Mouse (Mus musculus): Measurements from ENCODE around the gene Gnat2. TPM values are rescaled to one million over a fixed set of nuclear protein-coding genes. Genes with fewer than 3 reads are reported as not detected.

Gnat2 gene
- total and polyA plus RNA-seq, 3 experiments, result 2.0 to 10.2 (median 2.4) TPM

DNA sequence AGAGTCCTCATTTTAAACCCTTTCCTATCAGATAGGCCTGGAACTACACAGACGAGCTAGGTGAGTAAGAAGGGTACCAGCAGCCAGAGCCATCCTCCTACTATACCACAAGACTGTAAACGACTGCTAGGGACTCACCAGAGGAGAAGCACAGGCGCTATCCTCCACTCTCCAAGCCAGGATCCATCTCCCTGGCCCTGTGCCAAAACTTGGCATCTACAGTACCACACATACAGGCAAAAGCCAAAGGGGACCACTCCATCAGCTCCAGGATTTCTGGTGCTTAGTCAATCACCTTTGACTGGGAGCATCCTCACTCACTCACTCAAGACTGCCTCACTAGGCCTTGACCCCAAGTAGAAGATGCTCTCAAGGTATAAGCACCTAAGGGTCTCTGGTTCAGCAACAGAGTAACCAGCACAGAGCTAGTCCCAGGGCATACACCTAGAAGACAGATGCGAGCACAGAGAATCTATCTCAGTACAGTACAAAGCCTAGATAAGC is 8.6 kb upstream of the Gnat2 start:
- peaks cover 2% of the 10 kb centered on the region; the same call in 1 of the 2 replicates for H3K27me3 ChIP-seq (ENCODE audit: insufficient read depth, low read length)
- peak overlapping the region; percentile 95 for H3K4me3 ChIP-seq (ENCODE audit: low read depth, low read length)
- H3K4me1 ChIP-seq (ENCODE audit: insufficient read depth, low read depth, low read length), result peaks cover 78% of the 10 kb centered on the region
- DNase-seq (ENCODE audit: low spot score), result no peak
- H3K9me3 ChIP-seq (replicated peaks), result no peaks in the 10 kb centered on the region
- TF ChIP-seq GATA1 (IDR thresholded peaks at IDR 0.05; ENCODE audit: borderline replicate concordance, low read length) (no peak), GATA2 (IDR thresholded peaks at IDR 0.05; ENCODE audit: borderline replicate concordance, low read depth, low read length) (no peak), POLR2AphosphoS5 (IDR thresholded peaks at IDR 0.05; ENCODE audit: insufficient replicate concordance, low read depth, low read length) (no peak), CTCF (IDR thresholded peaks at IDR 0.05; ENCODE audit: low read depth, low read length) (no peak)
- ATAC-seq (ENCODE audit: extremely low read depth, insufficient number of reproducible peaks, low FRiP score, poor library complexity, severe bottlenecking), result no peak
- H3K36me3 ChIP-seq (replicated peaks), result peaks cover 68% of the 10 kb centered on the region

DNA sequence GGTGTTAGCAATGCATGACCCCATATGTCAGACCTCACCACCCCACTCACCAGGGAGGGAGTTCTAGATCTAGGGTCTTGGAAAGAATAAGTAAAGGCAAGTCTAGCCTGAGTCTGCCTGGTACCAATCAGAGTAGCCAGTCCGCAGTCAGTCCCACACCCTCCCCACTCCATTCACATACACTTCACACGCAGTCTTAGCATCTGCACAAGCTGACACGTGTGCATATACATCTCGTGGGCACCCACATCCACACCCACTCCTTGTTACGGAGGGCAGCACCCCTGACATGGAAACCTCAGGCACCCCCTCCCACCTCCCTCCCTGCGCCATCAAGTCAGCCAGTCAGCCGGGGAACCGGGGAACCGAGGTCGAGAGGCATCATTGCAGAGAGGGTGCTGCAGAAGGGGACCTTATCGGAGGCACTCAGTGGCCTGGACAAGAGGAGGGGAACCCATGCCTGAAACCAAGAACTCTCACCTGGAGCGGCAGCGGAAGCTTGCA is 7.8 kb upstream of the Gnat2 start:
- Histone ChIP-seq H3K4me3 (ENCODE audit: low read depth, low read length) (peak overlapping the region; percentile 95), H3K27me3 (ENCODE audit: insufficient read depth, low read length) (no peaks in the 10 kb centered on the region), H3K4me1 (ENCODE audit: insufficient read depth, low read depth, low read length) (peaks cover 78% of the 10 kb centered on the region), H3K9me3 (replicated peaks) (no peaks in the 10 kb centered on the region), H3K36me3 (replicated peaks) (peaks cover 68% of the 10 kb centered on the region)
- no peak for DNase-seq (ENCODE audit: low spot score)
- ATAC-seq (ENCODE audit: extremely low read depth, insufficient number of reproducible peaks, low FRiP score, poor library complexity, severe bottlenecking), result no peak
- TF ChIP-seq GATA2 (IDR thresholded peaks at IDR 0.05; ENCODE audit: borderline replicate concordance, low read depth, low read length) (no peak), TAL1 (conservative IDR thresholded peaks at IDR 0.05; ENCODE audit: low read depth, low read length) (no peak), POLR2AphosphoS5 (IDR thresholded peaks at IDR 0.05; ENCODE audit: insufficient replicate concordance, low read depth, low read length) (no peak), CTCF (IDR thresholded peaks at IDR 0.05; ENCODE audit: low read depth, low read length) (no peak)

- Histone ChIP-seq H3K36me3 (replicated peaks) (peaks cover 68% of the 10 kb centered on the region), H3K4me3 (ENCODE audit: low read depth, low read length) (peak overlapping the region; percentile 95), H3K27me3 (ENCODE audit: insufficient read depth, low read length) (no peaks in the 10 kb centered on the region), H3K4me1 (ENCODE audit: insufficient read depth, low read depth, low read length) (peaks cover 79% of the 10 kb centered on the region), H3K9me3 (replicated peaks) (no peaks in the 10 kb centered on the region)
- TF ChIP-seq GATA1 (IDR thresholded peaks at IDR 0.05; ENCODE audit: borderline replicate concordance, low read length) (no peak), CTCF (IDR thresholded peaks at IDR 0.05; ENCODE audit: low read depth, low read length) (no peak), GATA2 (IDR thresholded peaks at IDR 0.05; ENCODE audit: borderline replicate concordance, low read depth, low read length) (no peak), POLR2AphosphoS5 (IDR thresholded peaks at IDR 0.05; ENCODE audit: insufficient replicate concordance, low read depth, low read length) (no peak), TAL1 (conservative IDR thresholded peaks at IDR 0.05; ENCODE audit: low read depth, low read length) (no peak)
- ATAC-seq (ENCODE audit: extremely low read depth, insufficient number of reproducible peaks, low FRiP score, poor library complexity, severe bottlenecking) (peak; percentile 81), DNase-seq (ENCODE audit: low spot score) (peak; percentile 79)
Measured at GRCm38 (mm10) chr3:108085281-108085720, 7.3 kb upstream of the Gnat2 start.

DNA sequence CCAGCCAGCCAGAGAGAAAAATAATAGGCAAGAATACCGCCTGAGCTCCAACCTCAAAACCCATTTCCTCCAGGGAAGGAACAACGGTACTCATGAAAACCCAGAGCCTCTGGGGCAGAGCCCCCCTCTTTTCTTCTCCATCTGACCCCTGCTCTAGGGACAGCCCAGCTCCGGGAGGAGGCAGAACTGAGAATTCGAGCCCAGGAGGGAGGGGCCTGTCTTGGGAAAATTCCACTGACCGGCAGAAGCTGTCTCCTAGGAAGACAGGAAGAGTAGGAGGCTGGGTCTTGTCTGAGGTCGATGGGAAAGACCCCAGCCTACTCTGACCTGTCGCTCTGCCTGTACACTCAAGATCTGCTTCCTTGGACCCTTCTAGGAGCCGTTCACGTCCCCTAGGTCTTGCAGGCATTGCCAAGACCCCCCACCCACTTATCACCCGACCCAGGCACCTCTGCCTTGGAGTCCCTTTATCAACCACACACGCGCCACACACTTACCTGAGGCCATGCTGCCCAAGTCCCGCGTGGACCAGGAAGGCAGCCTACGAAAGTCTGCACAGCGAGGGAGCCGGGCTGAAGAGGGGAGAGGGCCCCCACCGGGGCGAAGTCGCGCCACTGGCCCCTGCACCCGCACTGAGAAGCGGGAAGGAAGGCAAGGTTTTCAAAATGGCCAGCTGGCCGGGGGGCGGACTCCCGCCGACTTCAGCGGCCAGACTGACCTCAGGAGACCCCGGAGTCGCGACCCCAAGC is 6.7 kb upstream of the Gnat2 start:
- H3K27me3 ChIP-seq (ENCODE audit: insufficient read depth, low read length), result no peaks in the 10 kb centered on the region
- H3K4me3 ChIP-seq (ENCODE audit: low read depth, low read length), result peak overlapping the region; percentile 95
- peaks cover 68% of the 10 kb centered on the region for H3K36me3 ChIP-seq (replicated peaks)
- no peak for DNase-seq (ENCODE audit: low spot score)
- ATAC-seq (ENCODE audit: extremely low read depth, insufficient number of reproducible peaks, low FRiP score, poor library complexity, severe bottlenecking), result no peak
- TF ChIP-seq CTCF (IDR thresholded peaks at IDR 0.05; ENCODE audit: low read depth, low read length) (no peak), GATA2 (IDR thresholded peaks at IDR 0.05; ENCODE audit: borderline replicate concordance, low read depth, low read length) (no peak), POLR2AphosphoS5 (IDR thresholded peaks at IDR 0.05; ENCODE audit: insufficient replicate concordance, low read depth, low read length) (no peak), GATA1 (IDR thresholded peaks at IDR 0.05; ENCODE audit: borderline replicate concordance, low read length) (no peak), TAL1 (conservative IDR thresholded peaks at IDR 0.05; ENCODE audit: low read depth, low read length) (no peak)
- H3K4me1 ChIP-seq (ENCODE audit: insufficient read depth, low read depth, low read length), result peaks cover 75% of the 10 kb centered on the region
- H3K9me3 ChIP-seq (replicated peaks), result no peaks in the 10 kb centered on the region

DNA sequence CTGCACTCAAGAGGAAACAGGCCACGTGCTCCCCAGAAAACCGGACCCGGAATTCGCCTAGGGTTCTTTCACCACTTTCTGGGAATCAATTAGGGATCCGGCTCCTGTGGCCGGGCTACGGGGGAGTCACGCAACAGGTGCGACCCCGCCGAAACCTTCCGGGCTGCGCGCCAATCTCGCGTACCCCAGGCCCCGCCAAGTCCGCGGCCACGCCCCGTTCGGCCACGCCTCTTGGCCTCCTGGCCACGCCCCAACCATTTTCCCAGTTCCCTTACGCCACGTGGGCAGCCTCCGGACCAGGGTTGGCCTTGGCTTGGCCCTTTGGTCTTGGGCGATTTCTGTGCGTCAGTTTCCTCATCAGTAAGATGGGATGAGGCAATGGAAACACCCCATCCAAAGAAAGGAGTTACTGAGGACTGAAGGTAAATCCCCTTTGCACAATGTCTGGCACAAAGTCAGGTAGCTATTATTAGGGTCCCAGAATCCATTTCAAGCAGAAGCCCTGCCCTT is 6.1 kb upstream of the Gnat2 start, which contains the start of gene Ampd2:
Gene Ampd2, minus strand, starts transcription at position 182 of the 510 bp plus-strand sequence.
- no peaks in the 10 kb centered on the region for H3K27me3 ChIP-seq (ENCODE audit: insufficient read depth, low read length)
- ATAC-seq (ENCODE audit: extremely low read depth, insufficient number of reproducible peaks, low FRiP score, poor library complexity, severe bottlenecking) (peak; percentile 30; the same call in 1 of the 2 replicates), DNase-seq (ENCODE audit: low spot score) (peak; percentile 75)
- H3K9me3 ChIP-seq (replicated peaks), result no peaks in the 10 kb centered on the region
- peaks cover 62% of the 10 kb centered on the region for H3K36me3 ChIP-seq (replicated peaks)
- H3K4me1 ChIP-seq (ENCODE audit: insufficient read depth, low read depth, low read length), result peaks cover 69% of the 10 kb centered on the region
- H3K4me3 ChIP-seq (ENCODE audit: low read depth, low read length), result peak within 1 kb of the TSS; percentile 95
- TF ChIP-seq TAL1 (conservative IDR thresholded peaks at IDR 0.05; ENCODE audit: low read depth, low read length), result no peak
- no peak for TF ChIP-seq GATA1 (IDR thresholded peaks at IDR 0.05; ENCODE audit: borderline replicate concordance, low read length)
- no peak for TF ChIP-seq POLR2AphosphoS5 (IDR thresholded peaks at IDR 0.05; ENCODE audit: insufficient replicate concordance, low read depth, low read length)
- TF ChIP-seq GATA2 (IDR thresholded peaks at IDR 0.05; ENCODE audit: borderline replicate concordance, low read depth, low read length), result no peak
- no peak for TF ChIP-seq CTCF (IDR thresholded peaks at IDR 0.05; ENCODE audit: low read depth, low read length)

- peaks cover 67% of the 10 kb centered on the region for H3K4me1 ChIP-seq (ENCODE audit: insufficient read depth, low read depth, low read length)
- ATAC-seq (ENCODE audit: extremely low read depth, insufficient number of reproducible peaks, low FRiP score, poor library complexity, severe bottlenecking) (no peak), DNase-seq (ENCODE audit: low spot score) (no peak)
- peak overlapping the region; percentile 95 for H3K4me3 ChIP-seq (ENCODE audit: low read depth, low read length)
- TF ChIP-seq GATA2 (IDR thresholded peaks at IDR 0.05; ENCODE audit: borderline replicate concordance, low read depth, low read length) (no peak), CTCF (IDR thresholded peaks at IDR 0.05; ENCODE audit: low read depth, low read length) (no peak), TAL1 (conservative IDR thresholded peaks at IDR 0.05; ENCODE audit: low read depth, low read length) (no peak), GATA1 (IDR thresholded peaks at IDR 0.05; ENCODE audit: borderline replicate concordance, low read length) (no peak), POLR2AphosphoS5 (IDR thresholded peaks at IDR 0.05; ENCODE audit: insufficient replicate concordance, low read depth, low read length) (no peak)
- H3K9me3 ChIP-seq (replicated peaks), result no peaks in the 10 kb centered on the region
- H3K36me3 ChIP-seq (replicated peaks), result peaks cover 59% of the 10 kb centered on the region
- H3K27me3 ChIP-seq (ENCODE audit: insufficient read depth, low read length), result no peaks in the 10 kb centered on the region
Measured at GRCm38 (mm10) chr3:108087329-108087728, 5.3 kb upstream of the Gnat2 start.
